ENCODE assay signal across 1 mouse cellular context in genomic region chr16:38373941-38374340, GRCm38 (mm10).
TF ChIP-seq lines count a peak whose summit lies in the region.

No protein-coding gene starts in this region.

TF ChIP-seq in MEL, 35 proteins besides CTCF, POLR2A, EP300 and RAD21:
- TF ChIP-seq JUND (IDR thresholded peaks at IDR 0.05; ENCODE audit: low read depth, low read length) (no peak), ELF1 (IDR thresholded peaks at IDR 0.05; ENCODE audit: low read depth, low read length) (no peak), ZKSCAN1 (IDR thresholded peaks at IDR 0.05; ENCODE audit: low read depth, low read length) (no peak), ZMIZ1 (IDR thresholded peaks at IDR 0.05; ENCODE audit: low read depth, low read length) (no peak), ZNF384 (IDR thresholded peaks at IDR 0.05; ENCODE audit: low read depth, low read length) (no peak), GATA1 (IDR thresholded peaks at IDR 0.05; ENCODE audit: low read depth, low read length) (no peak), TCF12 (IDR thresholded peaks at IDR 0.05; ENCODE audit: low read depth, low read length) (no peak), ZC3H11A (IDR thresholded peaks at IDR 0.05; ENCODE audit: low read depth, low read length) (no peak), USF2 (IDR thresholded peaks at IDR 0.05; ENCODE audit: borderline replicate concordance in 1 of 2, insufficient read depth in 1 of 2, low read depth in 1 of 2, low read length in 2 of 2) (no peak)
